Mouse (Mus musculus) induced T-regulatory cell, adult 2 months (primary cell): ENCODE measurements around the gene Npepl1.

Experiments
- DNase-seq: peaks from one replicate; pipeline ENCODE4 v3.0.0-alpha.2; 2012; ENCODE audit warnings: low read depth

The Npepl1 gene

GRCm38 (mm10) chr2:174110783-174111549 lies 817 bp downstream of the Npepl1 start:
- DNase-seq = peak; percentile 59

- DNase-seq = no peak
Observed at GRCm38 (mm10) chr2:174112931-174113330, 2.8 kb downstream of the Npepl1 start.

- DNase-seq = no peak
Observed at GRCm38 (mm10) chr2:174114148-174114864, 4.2 kb downstream of the Npepl1 start.

- no peak for DNase-seq
Observed at GRCm38 (mm10) chr2:174116929-174117328, 6.8 kb downstream of the Npepl1 start.

GRCm38 (mm10) chr2:174118141-174118540 lies 8.0 kb downstream of the Npepl1 start:
- no peak for DNase-seq

- DNase-seq = no peak
Observed at GRCm38 (mm10) chr2:174119259-174119658, 9.1 kb downstream of the Npepl1 start.

- DNase-seq = no peak
Observed at GRCm38 (mm10) chr2:174120631-174121030, 10.5 kb downstream of the Npepl1 start.

- DNase-seq = no peak
Observed at GRCm38 (mm10) chr2:174121411-174121947, 11.3 kb downstream of the Npepl1 start.

- no peak for DNase-seq
Observed at GRCm38 (mm10) chr2:174122331-174122730, 12.2 kb downstream of the Npepl1 start.

GRCm38 (mm10) chr2:174123731-174124130 lies 13.6 kb downstream of the Npepl1 start:
- no peak for DNase-seq

- peak; percentile 33 for DNase-seq
Observed at GRCm38 (mm10) chr2:174126522-174127375, 16.6 kb downstream of the Npepl1 start.

GRCm38 (mm10) chr2:174127376-174127713 lies 17.2 kb downstream of the Npepl1 start:
- no peak for DNase-seq

- DNase-seq = no peak
Observed at GRCm38 (mm10) chr2:174128926-174129325, 18.8 kb downstream of the Npepl1 start.

GRCm38 (mm10) chr2:174130468-174131097 lies 20.4 kb downstream of the Npepl1 start:
- no peak for DNase-seq

- no peak for DNase-seq
Observed at GRCm38 (mm10) chr2:174132413-174132969, 22.3 kb downstream of the Npepl1 start.

- DNase-seq = no peak
Observed at GRCm38 (mm10) chr2:174159035-174159434, 48.9 kb downstream of the Npepl1 start.

- DNase-seq = no peak
Observed at GRCm38 (mm10) chr2:174160461-174160860, 50.3 kb downstream of the Npepl1 start.
